Mouse (Mus musculus): ENCODE results near the gene Samt1.
"Not testable (repeated sequence)": the region's sequence is repeated elsewhere in the genome, so short reads cannot be mapped to it uniquely, and the experiment has no call there.

The Samt1 gene

GRCm38 (mm10) chrX:154012540-154012939, at the start of gene Samt1:
TSS of gene Samt1 (minus strand) at chrX:154012640.
- DNase-seq (ENCODE audit: low spot score in 2 of 2) = not testable (repeated sequence)

- DNase-seq (ENCODE audit: low spot score in 2 of 2) = not testable (repeated sequence)
These were observed 42.5 kb upstream of the Samt1 start, which contains the start of gene Gm10057 for GRCm38 (mm10) chrX:154054939-154055338. TSS of gene Gm10057 (minus strand) at chrX:154055039.

GRCm38 (mm10) chrX:154033727-154034126, 21.3 kb upstream of the Samt1 start, which contains the start of gene 4921511M17Rik:
TSS of gene 4921511M17Rik (minus strand) at chrX:154033827.
- not testable (repeated sequence) for DNase-seq (ENCODE audit: low spot score in 2 of 2)

DNA sequence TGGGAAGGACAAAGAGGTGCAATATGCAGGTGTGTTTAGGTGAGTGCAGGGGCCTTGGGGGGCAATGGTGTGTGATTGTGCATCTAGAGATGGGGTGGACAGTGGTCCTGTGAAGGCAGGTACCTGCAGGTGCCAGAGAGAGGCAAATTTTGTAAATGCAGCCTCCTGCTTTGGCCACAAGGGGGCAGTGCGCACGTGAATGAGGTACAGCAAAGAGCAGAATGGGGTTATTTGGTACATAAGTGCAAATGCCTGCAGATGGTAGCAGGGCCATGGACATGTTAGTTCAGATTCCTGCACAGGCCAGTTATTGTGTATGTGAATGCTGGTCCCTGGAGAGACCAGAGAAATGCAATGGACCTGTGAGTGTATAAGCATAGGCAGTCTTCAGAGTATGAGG, 35.5 kb downstream of the Samt1 start:
- not testable (repeated sequence) for DNase-seq (ENCODE audit: low spot score in 2 of 2)

DNA sequence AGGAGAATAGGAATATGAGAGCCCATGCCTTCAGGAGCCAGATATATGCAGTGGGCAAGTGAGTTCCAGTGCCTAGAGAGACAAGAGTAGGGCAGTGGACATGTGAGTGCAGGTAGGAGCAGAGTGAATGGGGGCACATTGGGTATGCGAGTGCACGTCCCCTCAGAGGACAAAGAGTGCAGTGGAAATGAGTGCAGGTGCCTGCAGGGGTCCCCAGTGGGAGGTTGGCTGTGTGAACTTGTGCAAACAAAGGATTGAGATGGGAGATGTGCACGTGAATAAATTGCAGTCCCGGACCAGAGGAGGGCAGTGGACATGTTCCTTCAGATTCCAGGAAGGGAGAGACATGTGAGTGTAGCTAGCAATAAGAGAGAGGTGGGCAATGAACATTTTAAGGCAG, 36.0 kb downstream of the Samt1 start:
- not testable (repeated sequence) for DNase-seq (ENCODE audit: low spot score in 2 of 2)

DNA sequence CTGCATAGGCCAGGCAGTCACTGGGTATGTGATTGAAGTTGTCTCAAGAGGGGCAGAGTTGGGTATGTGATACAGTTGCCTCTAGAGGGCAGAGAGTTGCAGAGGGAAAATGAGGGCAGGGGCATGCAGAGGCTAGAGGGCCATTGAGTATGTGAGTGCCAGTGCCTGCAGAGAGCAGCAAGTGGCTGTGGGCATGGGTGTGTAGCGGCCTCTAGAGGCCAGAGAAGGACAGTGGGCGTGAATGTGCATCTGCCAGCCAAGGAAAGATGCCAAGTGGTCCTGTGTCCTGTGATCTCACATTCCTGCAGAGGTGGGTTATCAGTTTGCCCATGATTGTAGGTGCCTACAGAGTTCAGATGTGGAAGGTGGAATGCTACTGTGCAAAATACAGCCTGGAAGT, 38.0 kb downstream of the Samt1 start:
- no peak for DNase-seq (ENCODE audit: low spot score in 2 of 2)

DNA sequence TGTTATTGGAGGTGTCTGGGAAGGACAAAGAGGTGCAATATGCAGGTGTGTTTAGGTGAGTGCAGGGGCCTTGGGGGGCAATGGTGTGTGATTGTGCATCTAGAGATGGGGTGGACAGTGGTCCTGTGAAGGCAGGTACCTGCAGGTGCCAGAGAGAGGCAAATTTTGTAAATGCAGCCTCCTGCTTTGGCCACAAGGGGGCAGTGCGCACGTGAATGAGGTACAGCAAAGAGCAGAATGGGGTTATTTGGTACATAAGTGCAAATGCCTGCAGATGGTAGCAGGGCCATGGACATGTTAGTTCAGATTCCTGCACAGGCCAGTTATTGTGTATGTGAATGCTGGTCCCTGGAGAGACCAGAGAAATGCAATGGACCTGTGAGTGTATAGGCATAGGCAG, 59.6 kb downstream of the Samt1 start:
- not testable (repeated sequence) for DNase-seq (ENCODE audit: low spot score in 2 of 2)
